Mouse (Mus musculus) T-helper 1 cell (primary cell): ENCODE results near the gene Thpo.

ENCODE experiments used
- in situ Hi-C: fragments of 300-600 bp; cut with MboI, MseI; formaldehyde crosslinking; loops from one replicate; pipeline ENCODE4 v1.15.1; 2025; ENCODE audit warnings: high pct_unique_total_duplicates

Gene Thpo

DNA sequence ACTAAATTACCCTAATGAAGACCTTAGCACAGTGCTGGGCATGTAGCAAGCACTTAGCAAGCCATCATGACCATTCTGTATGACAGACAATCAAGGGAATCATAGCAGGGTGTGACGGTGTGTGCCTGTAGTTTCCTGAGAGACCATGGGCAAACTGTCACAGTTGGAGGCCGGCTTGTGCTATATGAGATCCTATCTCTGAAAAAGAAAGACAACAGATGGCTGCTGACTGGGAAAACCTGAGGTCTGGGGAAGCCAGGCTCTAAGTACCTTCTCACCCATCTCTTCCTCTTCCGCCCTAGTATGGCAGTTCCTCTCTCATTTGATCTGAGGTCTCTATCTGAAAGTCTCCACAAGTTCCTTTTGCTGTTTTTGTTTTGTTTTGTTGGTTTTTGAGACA is 28.5 kb downstream of the Thpo start:
- in situ Hi-C loops: no loop called here

DNA sequence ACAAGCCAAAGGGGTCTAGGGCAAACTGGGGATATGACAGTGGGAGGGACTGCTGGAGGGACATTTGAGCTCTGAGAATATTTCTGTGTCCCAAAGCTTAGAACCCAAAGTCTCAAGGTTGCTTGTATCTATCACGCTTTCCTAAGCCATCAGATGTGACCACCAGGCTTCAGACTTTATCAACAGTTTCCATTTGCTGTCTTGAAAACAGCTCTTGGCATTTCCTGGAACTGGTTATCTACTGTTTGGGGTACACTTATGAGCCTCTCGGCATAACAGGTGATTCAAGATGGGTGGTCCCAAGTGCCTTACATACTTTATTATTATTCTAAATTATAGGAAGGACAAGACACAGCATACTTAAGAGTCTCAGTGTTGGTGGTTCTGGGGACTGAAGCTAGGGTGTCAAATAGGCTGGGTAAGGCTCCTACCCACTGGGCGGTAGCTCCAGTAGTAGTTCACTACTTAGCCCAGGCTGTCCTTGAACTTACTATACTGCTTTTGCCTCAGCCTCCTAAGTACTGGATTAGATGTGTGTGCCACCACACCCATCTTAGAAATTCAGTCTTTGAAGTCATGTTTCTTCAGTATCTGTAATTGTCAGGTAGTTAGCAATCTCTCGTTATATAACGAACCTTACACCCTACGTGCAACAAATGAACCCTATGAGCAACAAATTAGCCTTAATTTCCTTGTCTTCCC is 30.5 kb downstream of the Thpo start:
- in situ Hi-C loops: no loop called here

DNA sequence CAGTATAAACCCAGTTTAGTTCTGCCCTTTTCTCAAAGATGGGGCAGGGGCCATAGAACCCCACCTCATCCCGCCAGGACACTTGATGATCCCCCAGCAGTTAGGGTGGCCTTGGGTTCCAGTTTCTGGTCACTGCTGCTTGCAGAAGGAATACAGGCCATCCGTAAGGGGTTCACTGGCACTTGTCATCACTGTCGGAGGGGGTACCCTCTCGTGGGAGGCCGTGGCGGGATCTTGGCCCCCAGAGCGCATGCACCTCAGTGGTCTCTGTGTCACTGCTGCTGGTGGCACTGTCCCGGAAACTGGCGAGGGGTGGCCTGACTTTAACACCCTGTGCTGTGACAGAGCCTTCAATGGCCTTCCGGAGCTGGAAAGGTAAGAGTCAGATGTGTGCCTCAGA is 31.2 kb downstream of the Thpo start:
- in situ Hi-C loops: no loop called here

DNA sequence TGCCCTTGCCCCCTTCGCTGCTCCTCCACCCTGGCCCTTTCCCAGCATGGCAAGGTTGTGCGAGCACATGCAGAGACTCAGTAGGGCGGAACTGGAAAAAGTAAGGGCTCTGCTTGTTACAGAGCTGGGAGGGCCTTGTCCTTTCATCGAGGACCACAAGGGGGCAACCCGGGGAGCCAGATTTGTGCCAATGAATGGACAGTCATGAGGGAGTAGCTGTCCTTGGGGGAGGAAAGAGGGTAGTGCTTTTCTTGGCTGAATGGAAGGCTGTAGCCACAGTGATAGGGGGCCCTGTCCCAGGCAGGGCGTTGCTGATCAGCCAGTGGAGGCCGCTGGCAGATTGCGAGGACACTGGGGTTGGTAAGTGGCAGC is 31.8 kb downstream of the Thpo start:
- in situ Hi-C loops: no loop called here

DNA sequence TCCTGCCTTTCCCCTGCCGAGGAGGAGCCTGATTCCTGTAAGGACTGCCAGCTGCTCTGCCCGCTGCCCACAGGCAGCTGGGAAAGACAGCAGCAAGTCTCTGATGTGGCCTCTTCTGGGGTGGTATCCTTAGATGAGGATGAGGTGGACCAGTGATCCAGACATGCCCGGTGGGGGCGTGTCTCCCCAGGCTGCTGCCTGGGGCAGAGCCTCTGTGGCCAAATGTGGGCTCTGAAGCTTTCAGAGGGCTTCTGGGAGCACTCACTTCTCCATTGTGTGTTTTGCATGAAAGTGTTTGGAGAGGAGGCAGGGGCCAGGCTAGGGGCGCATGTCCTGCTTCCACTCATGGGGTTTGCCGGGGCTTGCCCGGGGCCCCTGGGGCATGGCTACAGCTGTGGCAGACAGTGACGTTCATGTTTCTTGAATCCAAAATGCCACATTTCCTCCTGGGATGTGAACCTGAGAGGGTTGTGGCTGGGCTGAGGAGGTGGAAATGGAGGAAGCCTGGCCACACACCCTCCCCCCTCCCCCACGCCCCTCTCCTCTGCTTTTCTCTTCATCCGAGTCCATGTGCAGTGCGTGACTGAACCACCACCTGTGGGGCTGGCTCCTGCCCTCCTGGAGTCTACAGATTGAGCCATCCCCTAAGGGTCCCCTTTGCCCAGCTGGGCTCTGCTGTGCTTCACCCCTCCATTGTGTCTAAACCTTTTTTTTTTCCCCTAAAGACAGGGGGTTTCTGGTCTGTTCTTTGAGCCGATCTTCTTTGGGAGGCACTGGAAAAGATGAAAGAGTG is 32.4 kb downstream of the Thpo start:
- in situ Hi-C loops: no loop called here

DNA sequence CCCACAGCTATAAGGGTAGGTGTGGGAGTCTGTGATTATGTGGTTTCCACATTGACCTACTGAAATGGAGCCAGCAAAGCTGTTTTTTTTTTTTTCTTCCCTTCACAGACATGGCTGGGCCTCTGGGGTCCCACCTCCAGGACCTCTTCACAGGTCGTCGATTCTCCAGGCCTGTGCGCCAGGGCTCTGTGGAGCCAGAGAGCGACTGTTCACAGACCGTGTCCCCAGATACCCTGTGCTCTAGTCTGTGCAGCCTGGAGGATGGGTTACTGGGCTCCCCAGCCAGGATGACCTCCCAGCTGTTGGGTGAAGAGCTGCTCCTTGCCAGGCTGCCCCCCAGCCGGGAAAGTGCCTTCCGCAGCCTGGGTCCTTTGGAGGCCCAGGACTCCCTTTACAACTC is 33.0 kb downstream of the Thpo start:
- in situ Hi-C loops: no loop called here

DNA sequence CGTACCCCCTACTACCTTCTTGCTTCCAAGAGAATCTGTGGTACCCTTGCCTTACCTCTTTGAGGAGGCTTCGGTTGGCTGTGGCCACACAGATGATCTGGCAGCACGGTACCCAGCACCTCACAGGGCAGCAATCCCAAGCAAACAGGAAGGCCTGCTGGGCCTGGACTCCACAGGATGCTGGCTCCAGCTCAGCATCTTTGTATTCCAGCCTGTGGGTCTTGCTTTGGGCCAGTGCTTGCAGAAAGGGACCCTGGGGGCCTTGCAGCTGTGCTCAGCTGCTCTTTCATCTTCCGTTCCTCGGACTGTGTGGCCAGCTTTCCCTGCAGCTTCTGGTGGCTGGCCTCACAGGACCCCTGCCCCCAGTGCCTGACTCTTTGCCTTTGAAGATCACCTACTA is 34.3 kb downstream of the Thpo start:
- in situ Hi-C loops: no loop called here

DNA sequence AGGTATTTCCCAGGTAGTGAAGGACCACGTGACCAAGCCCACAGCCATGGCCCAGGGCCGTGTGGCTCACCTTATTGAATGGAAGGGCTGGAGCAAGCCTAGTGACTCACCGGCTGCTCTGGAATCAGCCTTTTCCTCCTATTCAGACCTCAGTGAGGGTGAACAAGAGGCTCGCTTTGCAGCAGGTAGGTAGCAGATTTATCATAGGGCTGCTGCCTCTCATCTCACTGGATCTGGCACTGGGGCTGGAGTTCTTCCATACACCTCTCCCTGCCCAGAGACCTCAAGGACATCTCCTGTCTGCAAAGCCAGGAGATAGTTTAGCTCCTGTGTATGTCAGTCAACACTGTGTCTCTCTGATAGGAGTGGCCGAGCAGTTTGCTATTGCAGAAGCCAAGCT is 35.0 kb downstream of the Thpo start:
- in situ Hi-C loops: no loop called here

DNA sequence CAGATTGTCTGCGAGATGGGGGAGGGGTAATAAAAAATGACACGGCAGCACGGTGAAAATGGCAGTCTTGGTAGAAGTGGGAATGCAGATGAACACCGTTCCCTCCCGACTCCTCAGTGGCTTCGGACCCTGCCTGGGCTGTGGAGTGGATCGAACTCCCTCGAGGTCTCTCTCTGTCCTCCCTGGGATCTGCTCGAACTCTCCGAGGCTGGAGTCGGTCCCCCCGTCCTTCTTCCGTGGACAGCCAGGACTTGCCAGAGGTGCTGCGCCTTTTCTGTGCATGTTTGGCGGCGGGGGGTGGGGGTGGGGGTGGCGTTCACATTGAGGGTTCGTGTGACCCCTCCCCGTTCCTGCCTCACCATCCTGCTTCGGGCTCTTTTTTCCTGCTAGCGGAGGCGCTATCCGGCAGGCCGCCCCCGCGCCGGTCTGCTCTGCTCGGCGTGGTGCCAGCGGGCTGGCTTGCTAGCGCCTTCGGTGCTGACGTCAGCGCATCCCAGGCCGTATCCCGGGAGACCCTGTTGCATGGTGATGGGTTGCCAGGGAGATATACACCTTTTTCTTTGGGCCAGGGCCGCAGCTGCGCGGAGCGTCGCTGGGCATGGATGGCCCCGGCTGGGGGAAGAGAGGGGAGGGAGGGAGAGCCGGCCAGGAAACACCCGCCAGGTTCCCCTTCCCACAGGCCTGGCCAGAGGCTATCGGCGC is 38.5 kb downstream of the Thpo start:
- in situ Hi-C loops: no loop called here

DNA sequence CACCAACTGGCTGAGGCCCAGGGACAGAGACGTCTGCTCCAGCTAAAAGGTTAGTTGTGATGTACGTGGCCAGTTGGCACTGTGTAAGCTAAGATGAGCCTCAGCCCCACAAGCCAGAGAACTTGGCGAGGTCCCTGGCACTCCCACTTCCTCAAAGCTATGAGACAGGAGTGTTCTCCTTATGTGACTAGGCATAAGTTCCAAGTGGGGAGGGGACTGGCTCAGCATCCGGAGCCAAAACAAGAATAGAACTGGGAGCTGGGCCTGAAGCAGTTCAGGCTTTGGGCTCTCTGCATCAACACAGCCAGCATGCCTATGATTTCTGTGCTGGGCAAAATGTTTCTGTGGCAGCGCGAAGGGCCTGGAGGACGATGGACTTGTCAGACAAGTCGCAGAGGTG is 39.5 kb downstream of the Thpo start:
- in situ Hi-C loops: no loop called here

DNA sequence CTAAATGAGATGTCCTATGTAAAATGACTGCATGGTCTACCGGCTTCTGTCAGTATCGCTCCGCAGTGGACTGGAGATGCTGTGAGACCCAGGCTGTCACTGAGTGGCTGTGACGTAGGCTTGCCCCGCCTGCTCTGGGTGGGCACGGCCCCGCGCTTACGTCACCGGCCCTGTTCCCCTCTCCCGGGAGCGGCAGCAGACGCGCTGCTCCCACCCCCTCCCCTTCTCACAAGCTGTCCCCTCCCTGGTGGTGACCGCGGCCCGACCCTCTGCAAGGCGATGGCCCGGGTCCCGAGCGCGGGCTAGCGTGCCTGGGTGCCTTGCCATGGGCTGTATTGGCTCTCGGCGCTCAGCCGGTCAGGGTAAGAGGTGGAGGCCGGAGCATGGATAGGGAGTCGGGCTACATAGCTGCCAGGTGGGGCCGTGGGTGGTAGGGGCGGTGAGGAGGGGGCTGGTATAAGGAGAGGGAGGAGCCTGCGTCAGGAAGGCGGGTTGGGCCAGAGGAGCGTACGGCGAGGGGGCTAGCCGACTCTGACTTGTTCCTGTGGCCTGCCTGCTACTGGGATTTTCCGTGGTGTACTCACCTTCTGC is 41.1 kb downstream of the Thpo start, which contains the start of gene Fam131a:
Fam131a (plus strand) TSS at position 131 of the 591 bp plus-strand sequence.
- in situ Hi-C loops: no loop called here

DNA sequence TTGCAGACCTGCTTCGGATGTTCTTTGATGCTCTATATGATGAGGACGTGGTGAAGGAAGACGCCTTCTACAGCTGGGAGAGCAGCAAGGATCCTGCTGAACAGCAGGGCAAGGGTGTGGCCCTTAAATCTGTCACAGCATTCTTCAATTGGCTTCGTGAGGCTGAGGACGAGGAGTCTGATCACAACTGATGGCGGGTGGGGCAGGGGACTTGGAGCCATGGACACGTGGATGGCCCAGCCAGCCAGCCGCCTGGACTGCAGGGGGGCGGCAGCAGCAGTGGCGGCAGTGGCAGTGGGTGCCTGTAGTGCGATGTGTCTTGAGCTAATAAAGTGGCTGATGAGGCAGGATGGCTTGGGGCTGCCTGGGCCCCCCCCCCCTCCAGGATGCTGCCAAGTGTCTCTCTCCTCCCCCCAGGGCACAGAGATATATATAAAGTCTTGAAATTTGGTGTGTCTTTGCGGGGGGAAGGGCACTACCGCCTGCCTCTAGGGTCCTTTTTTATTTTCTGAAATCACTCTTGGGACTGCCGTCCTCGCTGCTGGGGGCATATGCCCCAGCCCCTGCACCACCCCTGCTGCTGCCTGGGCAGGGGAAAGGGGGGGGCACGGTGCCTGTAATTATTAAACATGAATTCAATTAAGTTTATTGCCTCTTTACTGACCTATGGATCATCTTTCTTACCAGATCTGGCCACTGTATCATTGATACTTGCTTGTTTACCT is 41.9 kb downstream of the Thpo start:
- in situ Hi-C loops: no loop called here

DNA sequence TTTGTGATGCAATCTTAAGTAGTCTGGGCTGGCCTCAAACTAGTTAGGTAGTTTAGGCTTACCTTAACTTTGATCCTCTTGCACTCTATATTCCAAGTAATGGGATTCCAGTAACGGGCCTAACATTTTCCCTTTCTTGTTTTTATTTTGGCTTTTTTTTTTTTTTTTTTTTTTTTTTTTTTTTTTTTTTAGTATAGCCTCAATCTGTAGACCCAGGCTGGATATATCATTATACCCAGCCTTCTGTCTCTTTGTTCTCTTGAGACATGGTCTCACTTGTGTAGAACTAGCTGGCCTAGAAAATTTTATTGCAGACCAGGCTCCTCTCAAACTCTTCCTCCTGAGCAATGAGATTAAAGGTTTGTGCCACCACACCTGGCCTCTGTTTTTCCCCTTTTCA is 42.7 kb downstream of the Thpo start:
- in situ Hi-C loops: no loop called here

DNA sequence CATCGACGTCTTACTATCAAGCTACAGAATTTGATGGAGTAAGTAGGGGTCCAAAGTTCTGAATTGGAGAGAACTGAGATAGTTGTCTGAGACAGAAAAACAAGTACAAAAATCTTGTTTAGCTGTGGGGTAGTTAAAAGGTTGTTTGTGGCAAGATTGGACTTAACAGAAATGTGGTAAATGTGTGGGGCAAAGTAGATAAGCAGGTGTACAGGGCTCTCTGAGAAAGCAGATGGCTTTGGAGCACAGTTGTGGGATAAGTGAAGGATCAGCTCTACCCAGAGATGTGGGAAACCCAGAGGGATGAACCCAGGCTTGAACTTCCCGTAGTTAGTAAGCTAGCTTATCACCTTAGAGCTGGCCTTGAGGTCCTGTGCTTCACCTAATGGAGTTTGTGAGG is 43.5 kb downstream of the Thpo start:
- in situ Hi-C loops: no loop called here

DNA sequence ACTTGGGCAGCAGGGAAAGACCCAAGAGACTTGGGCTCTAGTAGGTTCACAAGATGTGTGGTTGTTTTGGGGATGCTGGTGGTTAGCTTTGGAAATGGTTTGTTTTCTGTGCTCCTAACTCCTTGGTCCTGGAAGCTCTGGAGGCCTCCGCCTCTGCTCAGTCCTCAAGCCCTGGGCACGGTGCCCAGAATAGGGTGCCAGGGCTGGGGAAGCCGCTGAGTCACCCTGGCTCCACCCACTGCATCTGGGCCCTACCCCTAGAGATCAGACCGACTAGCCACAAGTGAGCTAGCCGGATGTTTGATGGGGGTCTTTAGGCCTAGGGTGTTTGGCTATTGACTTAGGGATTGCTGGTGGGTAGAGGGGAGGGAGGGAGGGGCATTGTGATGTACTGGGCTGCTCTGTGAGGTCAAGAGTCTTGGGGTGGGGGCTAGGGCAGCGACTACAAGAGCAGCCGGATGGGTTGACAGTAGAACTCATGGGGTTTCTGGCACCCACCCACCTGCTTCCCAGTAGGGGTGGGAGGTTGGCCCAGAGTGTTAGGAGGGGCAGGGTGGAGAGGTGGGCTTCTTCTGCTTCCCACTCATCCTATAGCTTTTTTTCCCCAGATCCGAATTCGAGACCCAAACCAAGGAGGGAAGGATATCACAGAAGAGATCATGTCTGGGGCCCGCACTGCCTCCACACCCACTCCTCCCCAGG is 56.2 kb downstream of the Thpo start:
- in situ Hi-C loops: no loop called here

DNA sequence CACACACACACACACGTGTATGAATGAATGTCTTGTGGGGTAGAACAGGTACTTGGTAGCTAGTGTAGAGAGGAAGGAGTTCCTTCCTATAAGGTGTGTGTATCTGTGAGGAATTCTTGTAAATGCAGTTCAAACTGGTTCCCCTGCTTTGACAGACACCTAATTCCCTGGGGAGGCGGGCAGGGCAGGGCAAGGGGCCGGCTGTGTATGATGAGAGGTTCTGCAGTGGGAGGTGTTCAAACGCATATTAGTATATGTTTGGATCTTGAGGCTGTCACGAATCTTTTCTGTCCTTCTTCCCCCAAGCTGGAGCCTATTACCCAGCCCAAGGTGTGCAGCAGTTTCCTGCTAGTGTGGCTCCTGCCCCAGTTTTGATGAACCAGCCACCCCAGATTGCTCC is 56.9 kb downstream of the Thpo start:
- in situ Hi-C loops: no loop called here

DNA sequence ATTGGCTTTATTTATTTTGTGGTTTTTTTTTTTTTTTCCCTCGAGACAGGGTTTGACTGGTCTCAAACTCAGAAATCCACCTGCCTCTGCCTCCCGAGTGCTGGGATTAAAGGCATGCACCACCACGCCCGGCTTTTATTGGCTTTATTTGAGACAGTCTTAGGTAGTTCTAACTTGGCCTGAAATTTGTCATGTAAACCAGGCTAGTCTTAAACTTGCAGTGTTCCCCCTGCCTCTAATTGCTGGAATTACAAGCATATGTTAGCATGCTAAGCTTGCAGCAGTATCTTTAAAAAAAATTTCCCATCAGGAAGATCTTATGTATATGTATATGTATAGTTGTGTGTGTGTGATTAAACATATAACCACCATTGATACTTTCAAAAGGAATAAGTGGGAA is 57.6 kb downstream of the Thpo start:
- in situ Hi-C loops: no loop called here

DNA sequence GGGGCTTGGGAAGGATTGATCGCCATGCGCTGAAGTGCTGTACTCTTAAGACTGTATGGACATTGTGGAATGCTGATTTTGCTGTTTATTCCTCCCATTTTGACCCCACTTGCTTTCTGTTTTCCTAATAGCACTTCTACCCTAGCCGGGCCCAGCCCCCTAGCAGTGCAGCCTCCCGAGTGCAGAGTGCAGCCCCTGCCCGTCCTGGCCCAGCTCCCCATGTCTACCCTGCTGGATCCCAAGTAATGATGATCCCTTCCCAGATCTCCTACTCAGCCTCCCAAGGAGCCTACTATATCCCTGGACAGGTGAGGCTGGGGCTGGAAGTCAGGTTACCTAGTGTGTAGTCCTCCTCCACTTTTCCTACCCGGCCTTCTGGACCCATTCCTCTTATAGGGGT is 59.1 kb downstream of the Thpo start:
- in situ Hi-C loops: no loop called here
